Mouse (Mus musculus) midbrain, embryonic 11.5 days (tissue): ENCODE data around the gene Drosha. TPM values are rescaled to one million over a fixed set of nuclear protein-coding genes. Genes with fewer than 3 reads are reported as not detected.
A peak's percentile ranks its signal among the peaks of the same experiment; 100 is the strongest.
"Not testable (repeated sequence)": the region's sequence is repeated elsewhere in the genome, so short reads cannot be mapped to it uniquely, and the experiment has no call there.

Experiments used
- ATAC-seq: fragments of 200-750 bp; cut with Nextera tagmentation; 2 replicates; pipeline ENCODE4 v1.8.0; 2017; ENCODE audit warnings: moderate TSS enrichment, moderate library complexity; ENCODE audit not compliant: low FRiP score
- DNase-seq: peaks from one replicate; pipeline ENCODE4 v3.0.0; 2015; ENCODE audit warnings: low spot score; ENCODE audit errors: missing footprints
- H3K27ac ChIP-seq: fragments of 300-500 bp; sonication (generic); 2 replicates; pipeline ENCODE4 v1.5.1; 2014; ENCODE audit warnings: low read depth, low read length
- H3K27me3 ChIP-seq: fragments of 300-500 bp; sonication (generic); 2 replicates; pipeline ENCODE4 v1.6.1; 2014; ENCODE audit warnings: mild to moderate bottlenecking, low read length, moderate library complexity, mixed read lengths; ENCODE audit not compliant: control insufficient read depth, insufficient read depth
- H3K36me3 ChIP-seq: fragments of 300-500 bp; sonication (generic); 2 replicates; pipeline ENCODE4 v1.6.1; 2014; ENCODE audit warnings: mild to moderate bottlenecking, low read length, moderate library complexity, mixed read lengths; ENCODE audit not compliant: control insufficient read depth, insufficient read depth
- H3K4me1 ChIP-seq: fragments of 300-500 bp; sonication (generic); 2 replicates; pipeline ENCODE4 v1.6.1; 2014; ENCODE audit warnings: low read length; ENCODE audit not compliant: control insufficient read depth, insufficient read depth
- H3K4me2 ChIP-seq: fragments of 300-500 bp; sonication (generic); 2 replicates; pipeline ENCODE4 v1.6.1; 2014; ENCODE audit warnings: mild to moderate bottlenecking, moderate library complexity
- H3K4me3 ChIP-seq: fragments of 300-500 bp; sonication (generic); 2 replicates; pipeline ENCODE4 v1.5.1; 2014; ENCODE audit warnings: low read depth, low read length
- H3K9ac ChIP-seq: fragments of 300-500 bp; sonication (generic); 2 replicates; pipeline ENCODE4 v1.6.1; 2014; ENCODE audit warnings: low read length
- H3K9me3 ChIP-seq: fragments of 300-500 bp; sonication (generic); 2 replicates; pipeline ENCODE4 v1.6.1; 2016; ENCODE audit warnings: low read length; ENCODE audit not compliant: control insufficient read depth
- WGBS: fragments of 180-500 bp; shearing (Covaris S2); extraction: QIAGEN DNeasy Blood & Tissue Kit; methylation state at CpG from one replicate; pipeline ENCODE4 v1.1.7; 2014; 5-methylcytosine and 5-hydroxymethylcytosine counted together
- polyA plus RNA-seq: library from polyadenylated mRNA; unstranded; fragments of >200 nt; fragmentation: Nextera tagmentation; extraction: Ambion mirVana; gene quantifications from 2 replicates; pipeline ENCODE4 v1.2.1, GENCODE M21; 2014

The Drosha gene
- polyA plus RNA-seq, 1 experiment from 2014 or later, result 79.2 TPM

DNA sequence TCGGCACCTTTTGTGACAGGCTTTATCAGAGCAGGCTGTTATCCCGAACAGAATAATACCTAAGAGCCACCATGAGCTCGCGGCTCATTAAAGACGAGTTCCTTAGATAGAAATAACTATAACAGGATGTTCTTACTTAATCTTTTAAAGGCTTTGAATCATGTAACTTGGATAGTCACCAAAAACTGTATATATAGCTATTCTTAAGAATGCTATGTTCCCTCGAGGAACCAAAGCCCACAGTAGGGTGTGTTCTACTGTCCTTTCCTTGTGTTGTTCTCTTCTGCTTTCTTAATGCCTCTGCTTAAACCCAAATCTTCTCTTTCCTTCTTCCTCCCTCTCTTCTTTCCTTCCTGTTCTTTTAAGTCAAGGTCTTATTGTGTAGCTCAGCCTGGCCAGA is 26.6 kb upstream of the Drosha start:
- WGBS, result 92% methylated on average over 6 of the region's 6 CpGs
- H3K4me1 ChIP-seq, result no peaks in the 10 kb centered on the region
- ATAC-seq, result no peak

DNA sequence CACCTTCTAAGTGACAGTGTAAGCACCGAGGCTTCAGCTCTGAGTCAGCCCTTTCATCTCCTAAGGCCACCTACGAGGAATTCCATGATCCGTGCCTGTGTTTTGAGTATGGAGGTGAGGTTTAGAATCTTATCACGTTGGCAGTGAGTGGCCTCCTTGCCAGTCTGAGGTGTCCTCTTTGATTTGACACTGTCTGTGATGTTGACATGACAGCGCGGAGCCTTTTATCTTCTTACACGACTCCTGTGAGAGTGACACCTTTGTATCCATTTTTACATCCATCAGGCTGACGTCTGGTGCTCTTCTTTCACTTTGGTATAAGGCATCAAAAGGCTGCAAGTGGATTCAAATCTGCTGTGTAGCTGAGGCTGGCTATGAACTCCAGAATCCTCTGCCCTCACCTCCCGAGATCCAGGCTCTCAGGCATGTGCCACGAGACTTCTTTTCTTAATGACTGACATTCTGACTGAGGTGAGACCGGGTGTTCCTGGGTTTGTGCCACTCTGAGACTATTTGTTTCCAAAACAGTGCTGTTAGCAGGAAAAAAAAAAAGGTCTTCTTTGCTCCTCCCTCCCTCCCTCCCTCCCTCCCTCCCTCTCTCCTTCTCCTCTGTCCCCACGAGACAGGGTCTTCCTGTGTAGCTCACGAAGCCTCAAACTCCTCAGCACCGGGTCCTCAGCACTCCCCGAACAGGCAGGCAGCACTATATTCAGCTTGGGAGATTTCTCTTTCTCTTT is 24.0 kb upstream of the Drosha start:
- DNase-seq, result peak; percentile 41
- no peaks in the 10 kb centered on the region for H3K27me3 ChIP-seq
- H3K9me3 ChIP-seq, result no peaks in the 10 kb centered on the region
- no peak for ATAC-seq
- H3K4me3 ChIP-seq, result no peak overlapping the region
- H3K4me1 ChIP-seq, result no peaks in the 10 kb centered on the region
- H3K4me2 ChIP-seq, result no peak overlapping the region
- 63% methylated on average over 15 of the region's 15 CpGs for WGBS
- H3K9ac ChIP-seq, result no peak overlapping the region
- no peak overlapping the region for H3K27ac ChIP-seq
- H3K36me3 ChIP-seq, result no peaks in the 10 kb centered on the region

More for the DNA sequence above, 26.6 kb upstream of the Drosha start:
- Histone ChIP-seq H3K4me2 (no peak overlapping the region), H3K36me3 (no peaks in the 10 kb centered on the region), H3K27me3 (no peaks in the 10 kb centered on the region), H3K9ac (no peak overlapping the region), H3K9me3 (no peaks in the 10 kb centered on the region), H3K4me3 (no peak overlapping the region), H3K27ac (no peak overlapping the region)
- peak; percentile 77 for DNase-seq

DNA sequence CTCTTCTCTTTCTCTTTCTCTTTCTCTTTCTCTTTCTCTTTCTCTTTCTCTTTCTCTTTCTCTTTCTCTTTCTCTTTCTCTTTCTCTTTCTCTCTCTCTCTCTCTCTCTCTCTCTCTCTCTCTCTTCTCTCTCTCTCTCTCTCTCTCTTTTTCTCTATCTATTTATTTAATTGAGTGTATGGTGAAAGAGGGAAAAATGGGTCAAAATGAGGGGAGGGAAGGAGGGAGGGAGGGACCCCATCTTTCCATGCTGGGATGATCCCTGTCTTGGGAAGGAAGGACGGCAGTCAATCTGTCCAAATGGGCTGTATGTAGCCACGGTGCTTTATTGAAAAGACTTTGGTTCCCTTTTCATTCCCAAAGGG is 23.5 kb upstream of the Drosha start:
- not testable (repeated sequence) for H3K36me3 ChIP-seq, H3K27ac ChIP-seq, H3K4me1 ChIP-seq, ATAC-seq, H3K4me2 ChIP-seq, H3K9ac ChIP-seq, H3K9me3 ChIP-seq, DNase-seq, H3K27me3 ChIP-seq, H3K4me3 ChIP-seq
- WGBS, result 64% methylated on average over 2 of the region's 2 CpGs

DNA sequence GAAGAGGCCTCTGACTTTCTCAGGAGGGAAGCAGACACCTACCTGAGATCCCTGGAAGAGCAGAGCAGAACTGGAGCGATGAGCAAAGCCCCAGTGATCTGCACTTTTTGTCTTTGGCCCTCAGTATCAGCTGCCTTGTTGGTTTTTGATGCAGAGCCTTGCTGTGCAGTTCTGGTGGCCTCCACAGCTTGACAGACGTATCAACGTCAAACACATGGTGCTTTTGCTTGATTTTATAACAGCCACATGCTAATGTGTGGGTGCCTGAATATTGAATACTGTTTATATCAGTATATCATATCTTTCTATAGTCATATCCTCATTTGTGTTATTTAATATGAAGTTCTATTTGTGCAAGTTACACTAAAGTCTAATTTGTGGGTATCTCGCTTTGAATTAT is 19.5 kb upstream of the Drosha start:
- H3K27me3 ChIP-seq, result no peaks in the 10 kb centered on the region
- no peak overlapping the region for H3K9ac ChIP-seq
- ATAC-seq (no peak), DNase-seq (peak; percentile 26)
- WGBS, result 91% methylated on average over 4 of the region's 4 CpGs
- H3K36me3 ChIP-seq, result peaks cover 5% of the 10 kb centered on the region
- no peak overlapping the region for H3K4me3 ChIP-seq
- no peaks in the 10 kb centered on the region for H3K4me1 ChIP-seq
- no peak overlapping the region for H3K27ac ChIP-seq
- H3K9me3 ChIP-seq, result no peaks in the 10 kb centered on the region
- no peak overlapping the region for H3K4me2 ChIP-seq

DNA sequence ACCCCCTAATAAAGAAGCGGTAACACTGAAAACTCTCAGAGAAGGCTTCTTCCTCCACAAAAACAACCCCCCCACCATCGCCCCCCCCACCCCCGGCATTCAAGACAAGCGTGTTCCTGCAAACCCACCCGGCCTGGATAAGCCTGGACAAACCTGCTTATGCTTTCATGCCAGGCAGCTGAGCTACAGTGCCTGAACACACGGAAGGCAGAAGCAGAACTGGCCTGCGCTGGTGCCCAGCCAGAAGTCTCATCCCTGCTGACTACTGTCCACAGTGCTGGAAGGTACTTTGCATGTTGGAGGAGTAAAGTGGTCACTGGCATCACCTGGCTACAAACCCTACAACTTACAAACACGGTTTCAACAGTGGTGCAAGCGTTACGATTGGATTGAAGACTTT is 17.5 kb upstream of the Drosha start:
- Histone ChIP-seq H3K9ac (no peak overlapping the region), H3K27ac (no peak overlapping the region), H3K9me3 (no peaks in the 10 kb centered on the region), H3K4me2 (no peak overlapping the region), H3K36me3 (peaks cover 16% of the 10 kb centered on the region), H3K27me3 (no peaks in the 10 kb centered on the region), H3K4me3 (no peak overlapping the region), H3K4me1 (no peaks in the 10 kb centered on the region)
- DNase-seq, result no peak
- 95% methylated on average over 10 of the region's 10 CpGs for WGBS
- ATAC-seq, result no peak

DNA sequence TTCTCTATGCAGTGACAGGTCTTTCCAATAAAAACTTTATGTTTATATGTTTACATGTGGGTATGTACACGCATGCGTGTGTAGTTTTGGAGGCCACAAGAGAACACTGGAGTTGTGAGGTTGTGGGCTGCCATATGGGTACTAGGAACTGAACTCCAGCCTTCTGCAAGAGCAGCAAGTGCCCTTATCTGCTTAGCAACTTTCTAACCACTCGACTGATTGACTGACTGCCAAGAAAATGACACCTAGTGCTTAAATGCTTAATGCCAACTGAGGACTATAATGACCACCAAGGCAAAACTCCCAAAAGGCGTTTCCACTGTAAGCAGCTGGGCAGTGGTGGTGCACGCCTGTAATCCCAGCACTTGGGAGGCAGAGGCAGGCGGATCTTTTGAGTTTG is 15.3 kb upstream of the Drosha start:
- peaks cover 23% of the 10 kb centered on the region for H3K36me3 ChIP-seq
- DNase-seq (no peak), ATAC-seq (no peak)
- H3K4me1 ChIP-seq, result no peaks in the 10 kb centered on the region
- H3K4me3 ChIP-seq, result no peak overlapping the region
- 94% methylated on average over 6 of the region's 6 CpGs for WGBS
- no peak overlapping the region for H3K27ac ChIP-seq
- no peaks in the 10 kb centered on the region for H3K9me3 ChIP-seq
- H3K27me3 ChIP-seq, result no peaks in the 10 kb centered on the region
- no peak overlapping the region for H3K4me2 ChIP-seq
- no peak overlapping the region for H3K9ac ChIP-seq

DNA sequence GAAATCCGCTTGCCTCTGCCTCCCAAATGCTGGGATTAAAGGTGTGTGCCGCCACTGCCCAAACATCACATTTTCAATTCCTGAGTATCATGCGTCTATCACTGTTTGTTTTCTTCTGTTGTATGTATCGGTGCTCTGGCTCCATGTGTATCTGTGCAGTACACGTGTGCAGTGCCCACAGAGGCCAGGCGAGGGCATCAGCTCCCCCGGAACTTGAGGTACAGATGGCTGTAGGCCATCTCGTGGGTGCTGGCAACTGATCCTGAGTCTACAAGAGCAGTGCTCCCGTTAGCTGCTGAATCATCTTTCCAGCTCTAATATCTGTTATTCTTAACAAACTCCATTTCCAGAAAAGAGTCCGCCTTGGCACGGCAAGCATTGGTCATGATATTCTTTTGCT is 12.0 kb upstream of the Drosha start:
- no peak for ATAC-seq

DNA sequence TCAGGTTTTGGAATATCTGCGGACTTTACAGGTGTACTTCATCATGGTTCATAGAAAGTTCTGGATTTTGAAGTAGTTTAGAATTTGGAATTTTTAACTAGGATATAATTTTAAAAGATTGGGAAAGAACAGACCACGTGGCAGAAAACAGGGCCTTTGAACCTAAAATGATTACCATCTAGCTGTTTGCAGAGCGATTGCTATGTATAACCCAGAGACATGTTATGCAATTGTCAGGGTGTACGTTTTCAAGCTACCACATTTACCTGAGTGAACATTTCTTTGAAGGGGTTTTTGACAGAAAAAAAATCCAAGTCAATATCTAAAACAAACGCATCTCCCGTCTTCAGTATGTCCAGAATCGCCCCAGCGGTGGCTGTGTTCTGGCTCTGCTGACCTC is 7.0 kb upstream of the Drosha start:
- Histone ChIP-seq H3K9me3 (no peaks in the 10 kb centered on the region), H3K4me1 (no peaks in the 10 kb centered on the region), H3K27me3 (no peaks in the 10 kb centered on the region), H3K4me2 (no peak overlapping the region), H3K4me3 (no peak overlapping the region), H3K9ac (no peak overlapping the region), H3K27ac (no peak overlapping the region), H3K36me3 (peaks cover 31% of the 10 kb centered on the region)
- ATAC-seq, result no peak
- no peak for DNase-seq
- WGBS, result 97% methylated on average over 8 of the region's 8 CpGs

More for the DNA sequence above, 12.0 kb upstream of the Drosha start:
- DNase-seq, result no peak
- no peaks in the 10 kb centered on the region for H3K27me3 ChIP-seq
- H3K9me3 ChIP-seq, result no peaks in the 10 kb centered on the region
- H3K4me2 ChIP-seq, result no peak overlapping the region
- H3K4me3 ChIP-seq, result no peak overlapping the region
- no peaks in the 10 kb centered on the region for H3K4me1 ChIP-seq
- H3K27ac ChIP-seq, result no peak overlapping the region
- 93% methylated on average over 11 of the region's 11 CpGs for WGBS
- peaks cover 43% of the 10 kb centered on the region for H3K36me3 ChIP-seq
- no peak overlapping the region for H3K9ac ChIP-seq

DNA sequence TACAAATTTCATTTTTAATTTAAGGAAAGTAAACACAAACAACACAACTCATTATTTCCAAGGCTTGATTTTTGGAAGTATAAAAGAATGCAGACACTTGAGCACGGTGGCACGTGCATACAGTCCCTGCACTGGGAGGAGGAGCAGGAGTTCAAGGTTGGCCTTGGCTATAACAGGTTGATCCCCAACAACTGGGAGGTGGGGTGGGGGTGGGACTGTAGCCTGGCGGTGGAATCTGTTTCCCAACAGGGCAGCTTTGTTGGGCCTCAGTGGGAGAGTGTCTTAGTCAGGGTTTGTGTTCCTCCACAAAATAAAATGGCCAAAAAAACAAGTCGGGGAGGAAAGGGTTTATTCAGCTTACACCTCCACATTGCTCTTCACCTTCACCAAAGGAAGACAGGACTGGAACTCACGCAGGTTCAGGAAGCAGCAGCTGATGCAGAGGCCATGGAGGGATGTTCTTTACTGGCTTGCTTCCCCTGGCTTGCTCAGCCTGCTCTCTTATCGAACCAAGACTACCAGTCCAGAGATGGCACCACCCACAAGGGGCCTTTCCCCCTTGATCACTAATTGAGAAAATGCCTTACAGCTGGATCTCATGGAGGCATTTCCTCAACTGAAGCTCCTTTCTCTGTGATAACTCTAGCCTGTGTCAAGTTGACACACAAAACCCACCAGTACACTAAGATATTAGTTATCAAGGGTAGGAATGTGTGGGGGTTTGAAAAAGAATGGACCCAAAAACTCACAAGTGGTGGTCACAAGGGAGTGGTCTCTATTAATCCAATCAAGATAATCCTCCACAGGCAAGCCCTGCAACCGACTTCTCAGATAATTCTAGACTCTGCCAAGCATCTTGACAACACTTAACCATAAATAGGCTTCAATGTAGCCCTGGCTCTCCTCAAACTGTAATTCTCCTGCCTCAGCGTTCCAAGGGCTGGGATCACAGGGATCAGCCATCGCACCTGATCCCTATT is 1.9 kb upstream of the Drosha start:
- Histone ChIP-seq H3K4me1 (peaks cover 9% of the 10 kb centered on the region), H3K4me2 (no peak overlapping the region; the same call in 1 of the 2 replicates), H3K36me3 (peaks cover 12% of the 10 kb centered on the region), H3K4me3 (no peak overlapping the region), H3K9me3 (no peaks in the 10 kb centered on the region), H3K27me3 (no peaks in the 10 kb centered on the region), H3K27ac (no peak overlapping the region), H3K9ac (no peak overlapping the region)
- ATAC-seq (no peak), DNase-seq (no peak)
- WGBS, result 80% methylated on average over 9 of the region's 9 CpGs
